Mouse (Mus musculus): ENCODE results near the gene Scn3b. TPM values are rescaled to one million over a fixed set of nuclear protein-coding genes. Genes with fewer than 3 reads are reported as not detected.

Gene Scn3b
- 37.6 and 46.9 TPM in 2 replicates for polyA plus RNA-seq (2015; fragmentation: Nextera tagmentation; extraction: Ambion mirVana)

GRCm38 (mm10) chr9:40269103-40269861 lies at the start of gene Scn3b:
Gene Scn3b, plus strand, starts transcription at chr9:40269217.
- Histone ChIP-seq H3K4me1 (ENCODE audit: insufficient read depth, low read depth, low read length) (no peaks in the 10 kb centered on the region; the same call in 1 of the 2 replicates), H3K27me3 (replicated peaks; ENCODE audit: insufficient read depth, low read length) (0 out of 2 replicates have a peak, but pooled peaks cover 9% of the 10 kb centered on the region), H3K9me3 (ENCODE audit: low read length) (no peaks in the 10 kb centered on the region), H3K27ac (ENCODE audit: low read length) (peak within 1 kb of the TSS; percentile 26), H3K36me3 (ENCODE audit: insufficient read depth, low read length) (no peaks in the 10 kb centered on the region), H3K9ac (replicated peaks; ENCODE audit: low read depth) (no peak within 1 kb of the TSS), H3K4me2 (replicated peaks; ENCODE audit: low read depth, low read length) (peak within 1 kb of the TSS; percentile 56), H3K4me3 (ENCODE audit: low read depth, low read length) (peak within 1 kb of the TSS; percentile 34)
- DNase-seq (ENCODE audit: low spot score): peak; percentile 70
- no peak for TF ChIP-seq EP300 (IDR thresholded peaks at IDR 0.05)
- no peak for TF ChIP-seq CTCF (IDR thresholded peaks at IDR 0.05)
- under 1% methylated on average over 41 of the region's 42 CpGs for WGBS
- peak; percentile 87 for ATAC-seq

GRCm38 (mm10) chr9:40224289-40224688 lies 44.7 kb upstream of the Scn3b start:
- H3K4me2 ChIP-seq (replicated peaks; ENCODE audit: low read depth, low read length): no peak overlapping the region
- DNase-seq (ENCODE audit: low spot score): no peak
- TF ChIP-seq EP300 (IDR thresholded peaks at IDR 0.05): no peak
- TF ChIP-seq CTCF (IDR thresholded peaks at IDR 0.05): peak; percentile 18; the same call in 1 of the 2 replicates
- no peak overlapping the region for H3K27ac ChIP-seq (ENCODE audit: low read length)
- ATAC-seq: no peak
- no peaks in the 10 kb centered on the region for H3K36me3 ChIP-seq (ENCODE audit: insufficient read depth, low read length)
- no peaks in the 10 kb centered on the region for H3K27me3 ChIP-seq (replicated peaks; ENCODE audit: insufficient read depth, low read length)
- no peak overlapping the region for H3K9ac ChIP-seq (replicated peaks; ENCODE audit: low read depth)
- H3K9me3 ChIP-seq (ENCODE audit: low read length): no peaks in the 10 kb centered on the region
- H3K4me3 ChIP-seq (ENCODE audit: low read depth, low read length): no peak overlapping the region
- no peaks in the 10 kb centered on the region for H3K4me1 ChIP-seq (ENCODE audit: insufficient read depth, low read depth, low read length)
- WGBS: 70% methylated on average over 4 of the region's 4 CpGs

GRCm38 (mm10) chr9:40227874-40228789 lies 40.9 kb upstream of the Scn3b start:
- no peak overlapping the region for H3K4me2 ChIP-seq (replicated peaks; ENCODE audit: low read depth, low read length)
- ATAC-seq (no peak), DNase-seq (ENCODE audit: low spot score) (peak; percentile 69)
- no peaks in the 10 kb centered on the region for H3K27me3 ChIP-seq (replicated peaks; ENCODE audit: insufficient read depth, low read length)
- no peak for TF ChIP-seq EP300 (IDR thresholded peaks at IDR 0.05)
- TF ChIP-seq CTCF (IDR thresholded peaks at IDR 0.05): peak; percentile 89
- no peaks in the 10 kb centered on the region for H3K9me3 ChIP-seq (ENCODE audit: low read length)
- no peak overlapping the region for H3K4me3 ChIP-seq (ENCODE audit: low read depth, low read length)
- H3K36me3 ChIP-seq (ENCODE audit: insufficient read depth, low read length): no peaks in the 10 kb centered on the region
- no peaks in the 10 kb centered on the region for H3K4me1 ChIP-seq (ENCODE audit: insufficient read depth, low read depth, low read length)
- H3K9ac ChIP-seq (replicated peaks; ENCODE audit: low read depth): no peak overlapping the region
- 57% methylated on average over 10 of the region's 10 CpGs for WGBS
- H3K27ac ChIP-seq (ENCODE audit: low read length): no peak overlapping the region

GRCm38 (mm10) chr9:40228804-40229331 lies 40.1 kb upstream of the Scn3b start:
- Histone ChIP-seq H3K27me3 (replicated peaks; ENCODE audit: insufficient read depth, low read length) (no peaks in the 10 kb centered on the region), H3K36me3 (ENCODE audit: insufficient read depth, low read length) (no peaks in the 10 kb centered on the region), H3K27ac (ENCODE audit: low read length) (no peak overlapping the region), H3K4me1 (ENCODE audit: insufficient read depth, low read depth, low read length) (no peaks in the 10 kb centered on the region), H3K9me3 (ENCODE audit: low read length) (no peaks in the 10 kb centered on the region), H3K4me3 (ENCODE audit: low read depth, low read length) (no peak overlapping the region), H3K4me2 (replicated peaks; ENCODE audit: low read depth, low read length) (no peak overlapping the region), H3K9ac (replicated peaks; ENCODE audit: low read depth) (no peak overlapping the region)
- WGBS: 40% methylated on average over 6 of the region's 6 CpGs
- no peak for DNase-seq (ENCODE audit: low spot score)
- no peak for ATAC-seq
- TF ChIP-seq CTCF (IDR thresholded peaks at IDR 0.05) (no peak), EP300 (IDR thresholded peaks at IDR 0.05) (no peak)

GRCm38 (mm10) chr9:40229479-40229878 lies 39.5 kb upstream of the Scn3b start:
- WGBS: 54% methylated on average over 5 of the region's 5 CpGs
- ATAC-seq: no peak

GRCm38 (mm10) chr9:40231019-40231418 lies 38.0 kb upstream of the Scn3b start:
- no peak for DNase-seq (ENCODE audit: low spot score)
- no peak overlapping the region for H3K4me2 ChIP-seq (replicated peaks; ENCODE audit: low read depth, low read length)
- H3K36me3 ChIP-seq (ENCODE audit: insufficient read depth, low read length): no peaks in the 10 kb centered on the region
- no peak overlapping the region for H3K27ac ChIP-seq (ENCODE audit: low read length)
- no peak for TF ChIP-seq CTCF (IDR thresholded peaks at IDR 0.05)
- TF ChIP-seq EP300 (IDR thresholded peaks at IDR 0.05): no peak
- no peaks in the 10 kb centered on the region for H3K9me3 ChIP-seq (ENCODE audit: low read length)
- H3K4me3 ChIP-seq (ENCODE audit: low read depth, low read length): no peak overlapping the region
- no peak for ATAC-seq
- H3K4me1 ChIP-seq (ENCODE audit: insufficient read depth, low read depth, low read length): no peaks in the 10 kb centered on the region
- 72% methylated on average over 3 of the region's 3 CpGs for WGBS
- H3K27me3 ChIP-seq (replicated peaks; ENCODE audit: insufficient read depth, low read length): no peaks in the 10 kb centered on the region
- no peak overlapping the region for H3K9ac ChIP-seq (replicated peaks; ENCODE audit: low read depth)

More at GRCm38 (mm10) chr9:40229479-40229878, 39.5 kb upstream of the Scn3b start:
- no peak overlapping the region for H3K4me3 ChIP-seq (ENCODE audit: low read depth, low read length)
- no peak overlapping the region for H3K4me2 ChIP-seq (replicated peaks; ENCODE audit: low read depth, low read length)
- no peaks in the 10 kb centered on the region for H3K27me3 ChIP-seq (replicated peaks; ENCODE audit: insufficient read depth, low read length)
- H3K9me3 ChIP-seq (ENCODE audit: low read length): no peaks in the 10 kb centered on the region
- no peak overlapping the region for H3K27ac ChIP-seq (ENCODE audit: low read length)
- DNase-seq (ENCODE audit: low spot score): no peak
- no peak for TF ChIP-seq EP300 (IDR thresholded peaks at IDR 0.05)
- TF ChIP-seq CTCF (IDR thresholded peaks at IDR 0.05): no peak
- H3K36me3 ChIP-seq (ENCODE audit: insufficient read depth, low read length): no peaks in the 10 kb centered on the region
- no peak overlapping the region for H3K9ac ChIP-seq (replicated peaks; ENCODE audit: low read depth)
- no peaks in the 10 kb centered on the region for H3K4me1 ChIP-seq (ENCODE audit: insufficient read depth, low read depth, low read length)
